Mouse (Mus musculus) cerebellum, adult 9-10 months (tissue): ENCODE measurements around the gene Inip.

Experiments used
- DNase-seq: peaks from one replicate; pipeline ENCODE4 v3.0.0; 2022

The Inip gene

DNA sequence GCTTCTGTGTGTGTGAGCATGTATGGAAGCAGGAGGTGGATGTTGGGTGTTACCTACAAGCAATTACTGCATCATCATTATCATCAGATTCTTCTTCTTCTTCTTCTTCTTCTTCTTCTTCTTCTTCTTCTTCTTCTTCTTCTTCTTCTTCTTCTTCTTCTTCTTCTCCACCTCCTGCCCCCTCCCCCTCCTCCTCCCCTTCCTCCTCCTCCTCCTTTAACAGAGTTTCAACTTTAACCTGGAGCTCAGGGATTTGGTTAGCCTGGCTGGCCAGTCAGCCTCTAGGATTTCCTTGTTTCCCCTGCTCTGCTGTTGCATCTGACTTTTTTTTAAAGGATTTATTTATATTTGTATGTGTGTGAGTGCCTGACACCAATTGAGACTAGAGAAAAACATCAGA lies at the start of gene Inip:
TSS of gene Inip (minus strand) at position 101 of the 400 bp plus-strand sequence.
- DNase-seq: no peak

DNA sequence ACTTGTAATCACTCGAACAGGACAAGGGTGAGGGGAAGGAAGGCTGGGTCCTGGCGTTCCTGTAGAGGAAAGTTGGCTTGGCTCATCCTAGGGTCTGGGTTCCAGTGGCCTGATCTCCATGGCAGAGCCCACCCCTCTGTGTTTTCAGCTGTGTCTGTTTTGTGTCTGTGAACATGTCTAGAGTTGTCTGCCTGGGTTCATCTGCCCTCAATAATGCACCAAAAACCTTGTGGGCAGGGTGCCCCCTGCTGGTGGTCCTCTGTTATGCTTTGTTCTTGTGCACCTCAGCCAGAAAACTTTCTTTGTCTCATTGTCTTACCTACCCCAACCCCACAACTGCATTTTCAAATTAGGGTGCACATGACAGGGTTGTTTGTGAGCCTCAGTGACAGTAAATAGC lies 48.8 kb upstream of the Inip start:
- DNase-seq: peak; percentile 87

DNA sequence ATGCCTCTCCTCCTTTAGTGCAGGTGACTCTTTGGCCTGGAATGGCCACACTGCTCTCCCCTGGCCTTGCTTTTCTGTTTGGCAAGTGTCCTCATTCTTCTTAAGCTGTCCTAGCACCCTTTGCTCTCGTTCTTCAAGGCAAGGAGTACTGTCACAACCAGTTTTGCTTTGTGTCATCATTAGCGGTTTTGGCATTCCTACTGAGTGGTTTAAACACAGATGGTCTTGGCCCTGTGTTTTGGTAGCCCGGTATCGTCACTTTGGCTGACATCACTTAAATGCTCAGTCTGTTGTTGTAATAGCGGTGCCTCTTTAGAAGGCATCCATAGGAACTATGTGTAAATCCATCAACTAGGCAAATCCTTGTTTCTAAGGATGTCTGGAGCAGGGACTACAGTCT lies 46.1 kb upstream of the Inip start:
- peak; percentile 85 for DNase-seq

DNA sequence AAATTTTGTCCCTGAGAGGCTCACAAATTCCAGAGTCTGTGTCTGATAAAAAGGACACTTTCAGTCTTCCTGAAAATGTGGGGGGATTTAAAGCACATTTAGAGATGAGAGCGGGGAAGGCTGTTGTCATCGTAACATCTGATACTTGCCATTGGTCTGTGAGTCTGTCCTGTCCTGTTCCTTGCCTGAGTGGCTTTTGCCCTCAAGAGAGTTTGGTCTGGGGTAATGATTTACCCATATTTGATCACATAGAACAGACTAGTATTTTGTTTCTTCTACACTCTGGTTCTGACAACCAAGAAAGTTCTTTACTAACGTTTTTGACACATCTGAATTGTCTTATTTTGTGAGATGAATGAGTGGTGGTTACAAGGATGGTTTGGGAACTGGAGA lies 43.9 kb upstream of the Inip start:
- DNase-seq: no peak

DNA sequence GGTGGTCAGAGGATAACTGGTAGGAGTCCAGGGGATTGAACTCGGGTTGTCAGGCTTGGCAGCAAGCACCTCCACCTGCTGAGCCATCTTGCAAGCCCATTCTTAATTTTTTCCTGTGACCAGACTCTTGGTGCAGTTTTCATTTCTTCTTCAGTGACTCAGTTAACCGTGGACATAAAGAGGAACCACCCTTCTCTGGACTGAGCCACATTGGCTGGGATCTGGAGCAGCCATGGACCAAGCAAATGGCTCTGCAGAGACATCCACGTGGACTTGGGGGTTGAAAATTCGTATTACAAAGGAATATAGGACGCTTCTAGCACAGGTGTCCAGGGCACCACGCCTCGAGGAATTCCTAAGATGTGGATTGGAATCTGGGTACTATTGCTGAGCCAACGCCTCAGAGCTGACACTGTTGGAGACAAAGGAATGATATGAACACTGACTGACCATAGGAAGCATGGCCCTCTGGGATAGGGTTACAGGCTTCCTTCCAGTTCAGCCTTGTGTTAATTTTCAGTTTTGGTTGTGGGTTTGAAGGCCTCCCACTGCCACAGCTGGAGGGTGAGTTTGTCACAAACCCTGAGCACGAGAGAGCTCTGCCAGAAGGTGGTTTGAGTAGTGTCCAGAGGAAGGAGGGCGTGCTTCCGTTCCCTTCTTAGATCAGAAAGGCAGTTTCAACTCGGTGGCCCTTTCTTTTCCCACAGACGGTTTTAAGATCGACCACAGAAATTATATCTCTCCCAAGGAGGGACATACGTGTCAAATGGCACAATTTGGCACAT lies 43.3 kb upstream of the Inip start:
- DNase-seq: no peak

DNA sequence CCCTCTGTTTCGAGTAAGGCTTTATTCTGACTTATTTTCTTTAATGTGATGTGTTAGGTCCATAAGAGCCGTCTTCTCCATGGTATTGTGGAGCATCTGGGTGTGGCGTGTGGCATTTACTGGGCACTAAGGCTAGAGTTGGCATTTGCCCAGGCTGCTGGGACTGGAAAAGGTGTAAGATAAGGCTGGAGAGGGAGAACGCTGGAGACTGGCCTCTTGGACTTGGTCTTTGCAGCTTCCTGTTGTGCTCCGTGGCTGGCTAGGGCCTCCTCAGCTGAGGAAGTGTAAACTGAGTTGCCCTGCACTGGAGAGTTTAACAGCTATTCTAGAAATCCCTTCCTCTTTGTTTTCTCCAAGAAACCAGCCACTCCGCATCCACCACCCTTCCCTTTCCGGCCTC lies 36.3 kb upstream of the Inip start:
- peak; percentile 67 for DNase-seq

DNA sequence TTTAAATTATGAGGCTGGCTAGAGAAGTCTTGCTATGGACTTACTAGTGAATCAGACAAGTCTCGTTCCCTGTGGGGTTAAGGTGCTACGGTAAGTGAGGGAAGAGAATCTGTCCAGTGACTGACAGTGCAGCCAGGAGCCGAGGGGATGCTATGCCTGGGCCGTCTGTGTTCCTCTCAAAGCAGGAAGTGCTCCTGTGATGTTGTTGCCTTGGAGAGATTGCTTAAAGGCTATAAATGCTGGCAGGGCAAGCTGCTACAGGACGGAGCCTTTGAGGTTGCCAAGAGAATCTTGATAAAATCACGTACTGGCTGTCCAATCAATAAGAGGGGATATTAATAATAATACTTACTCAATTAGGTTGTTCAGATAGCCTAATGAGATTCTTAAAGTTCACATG lies 31.4 kb upstream of the Inip start:
- DNase-seq: peak; percentile 57

DNA sequence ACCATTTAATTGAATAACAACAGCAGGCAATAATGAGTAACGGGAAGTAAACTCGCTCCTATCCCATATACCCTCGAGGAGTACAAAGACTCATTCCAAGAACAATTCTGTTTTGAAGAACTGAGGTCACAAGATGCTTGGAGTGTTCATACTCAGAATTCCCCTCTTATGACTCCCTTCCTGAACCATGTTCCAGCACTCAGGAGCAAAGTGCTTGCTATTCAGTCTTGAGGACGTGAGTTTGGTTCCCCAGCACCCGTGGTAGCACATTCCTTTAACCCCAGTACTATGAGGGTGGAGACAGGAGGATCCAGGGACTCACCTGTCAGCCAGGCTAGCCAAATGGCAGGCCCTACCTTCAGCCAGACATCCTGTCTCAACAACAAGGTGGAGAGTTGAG lies 29.6 kb upstream of the Inip start:
- DNase-seq: no peak

DNA sequence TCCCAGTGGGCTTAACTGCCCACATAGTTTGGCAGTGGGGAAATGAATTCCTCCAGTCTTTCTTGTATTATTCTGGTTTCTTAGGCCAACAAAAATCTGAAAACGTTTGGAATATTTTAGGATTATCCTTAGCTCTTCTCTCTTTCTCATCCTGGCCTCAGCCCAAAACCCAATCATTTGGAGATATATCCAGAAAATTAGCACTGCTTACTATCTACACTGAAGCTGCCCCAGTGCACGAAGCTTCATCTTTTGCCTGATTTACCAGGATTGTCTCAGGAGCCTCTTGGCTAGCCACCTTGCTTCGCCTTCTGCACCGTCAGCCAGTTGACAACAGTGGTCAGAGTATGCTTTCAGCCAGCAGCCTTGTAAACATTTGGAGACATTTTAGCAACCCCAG lies 27.7 kb upstream of the Inip start:
- DNase-seq: no peak

DNA sequence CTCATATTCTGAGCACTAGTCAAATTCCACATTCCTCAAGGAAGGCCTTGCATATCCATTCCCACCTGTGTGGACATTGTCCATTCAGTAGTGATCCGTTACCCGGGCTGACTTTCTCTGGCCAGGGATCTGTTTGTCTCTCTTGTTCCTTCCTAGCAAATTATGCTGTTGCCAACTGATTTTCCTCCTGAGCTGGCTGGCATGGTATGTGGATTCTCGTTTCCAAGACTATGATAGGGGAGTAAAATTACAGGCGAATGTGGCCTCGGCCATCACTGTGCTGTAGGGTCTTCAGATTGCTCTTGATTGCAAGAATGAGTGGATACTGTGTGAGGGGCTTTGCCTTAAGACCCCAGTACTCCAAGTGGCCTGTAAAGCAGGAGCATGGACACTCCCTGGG lies 25.0 kb upstream of the Inip start:
- DNase-seq: peak; percentile 96

DNA sequence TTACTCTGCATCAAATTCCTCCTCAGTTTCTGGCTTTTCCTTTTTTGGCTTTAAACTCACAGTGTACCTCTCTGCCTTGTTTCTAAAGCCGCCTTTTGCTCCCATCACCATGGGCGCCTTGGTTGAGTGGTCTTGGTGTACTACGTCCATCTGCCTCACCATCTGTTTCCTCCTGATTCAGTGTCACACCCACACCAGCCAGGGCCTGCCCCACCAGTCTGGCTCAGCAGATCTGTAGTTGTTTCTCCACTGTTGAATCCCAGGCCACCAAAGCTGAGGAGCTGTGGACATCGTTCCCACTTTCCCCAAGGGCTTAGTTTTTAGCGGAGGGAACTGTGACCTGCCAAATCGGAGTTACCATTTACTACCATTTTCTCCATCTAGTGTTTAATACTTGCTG lies 24.2 kb upstream of the Inip start:
- DNase-seq: peak; percentile 98

DNA sequence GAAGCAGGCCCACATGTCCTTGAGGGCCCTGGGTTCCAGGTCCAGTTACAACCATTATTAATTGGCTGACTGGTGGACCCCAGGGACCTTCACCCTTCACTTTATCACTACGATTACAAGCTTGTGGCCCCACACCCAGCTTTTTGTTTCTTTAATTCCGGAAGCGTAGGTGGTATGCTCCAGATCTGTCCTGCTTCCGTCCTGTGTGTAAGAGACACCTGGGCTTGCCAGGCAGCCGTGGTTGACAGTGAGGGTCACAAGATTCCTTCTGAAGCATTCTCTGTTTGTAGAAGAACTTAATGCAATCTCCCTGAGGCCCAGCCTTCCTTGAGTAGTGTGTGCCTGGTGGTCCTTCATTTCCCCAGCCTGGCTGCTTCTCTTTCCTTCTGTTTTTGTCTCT lies 23.5 kb upstream of the Inip start:
- DNase-seq: no peak

DNA sequence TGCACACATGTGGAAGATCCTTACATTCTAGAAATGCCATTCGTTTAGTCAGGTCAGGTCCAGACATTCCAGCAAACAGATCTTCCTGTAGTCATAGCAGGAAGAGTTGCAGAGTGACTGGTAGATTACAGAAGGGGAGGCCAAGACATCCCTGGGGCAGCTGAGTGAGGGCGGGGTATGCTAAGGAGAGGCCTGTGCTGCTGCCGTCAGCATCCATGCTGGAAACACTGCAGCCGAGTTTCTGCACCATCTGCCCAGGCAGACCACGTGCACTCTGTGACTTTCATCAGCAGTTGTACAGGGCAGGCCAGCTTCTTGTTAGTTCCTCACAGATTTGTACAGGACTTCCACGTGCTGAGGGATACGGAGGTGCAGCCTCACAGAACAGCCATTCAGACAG lies 22.1 kb upstream of the Inip start:
- DNase-seq: peak; percentile 87

DNA sequence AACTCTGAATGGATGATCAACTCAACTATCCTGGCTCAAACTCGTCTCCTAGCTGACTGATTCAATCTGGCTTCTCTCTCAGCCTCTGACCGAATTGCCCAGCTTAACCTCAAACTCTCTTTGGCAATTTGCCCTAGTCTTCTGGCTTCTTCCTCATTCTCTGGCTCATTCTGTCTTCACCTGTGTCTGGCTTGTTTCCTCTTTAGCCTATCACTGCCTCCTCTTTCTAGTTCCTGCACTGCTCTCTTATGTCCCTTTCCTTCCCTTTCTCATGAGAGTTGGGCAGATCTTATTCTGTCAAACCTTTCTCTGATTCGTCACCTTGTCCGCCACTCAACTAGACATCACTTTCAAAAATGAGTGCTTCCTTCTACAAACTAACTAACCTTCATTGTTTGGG lies 20.7 kb upstream of the Inip start:
- DNase-seq: no peak

DNA sequence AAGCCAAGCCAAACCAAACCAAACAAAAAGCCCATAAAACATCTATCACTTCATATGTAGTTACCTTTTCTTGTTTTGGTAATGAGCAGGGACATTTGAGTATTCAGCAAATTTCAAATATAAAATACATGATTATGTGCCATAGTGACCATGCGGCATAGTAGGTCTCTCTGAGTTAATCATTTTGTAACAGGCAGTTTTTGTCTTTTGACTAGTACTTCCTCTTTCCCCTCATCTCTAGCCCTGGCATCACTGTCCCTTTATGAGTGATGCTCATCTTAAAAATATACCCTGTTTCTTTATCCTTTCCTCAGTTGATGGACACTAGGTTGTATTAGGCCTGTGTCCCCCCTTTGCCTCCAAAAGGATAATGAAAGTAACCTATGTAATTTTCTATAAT lies 20.1 kb upstream of the Inip start:
- DNase-seq: no peak

DNA sequence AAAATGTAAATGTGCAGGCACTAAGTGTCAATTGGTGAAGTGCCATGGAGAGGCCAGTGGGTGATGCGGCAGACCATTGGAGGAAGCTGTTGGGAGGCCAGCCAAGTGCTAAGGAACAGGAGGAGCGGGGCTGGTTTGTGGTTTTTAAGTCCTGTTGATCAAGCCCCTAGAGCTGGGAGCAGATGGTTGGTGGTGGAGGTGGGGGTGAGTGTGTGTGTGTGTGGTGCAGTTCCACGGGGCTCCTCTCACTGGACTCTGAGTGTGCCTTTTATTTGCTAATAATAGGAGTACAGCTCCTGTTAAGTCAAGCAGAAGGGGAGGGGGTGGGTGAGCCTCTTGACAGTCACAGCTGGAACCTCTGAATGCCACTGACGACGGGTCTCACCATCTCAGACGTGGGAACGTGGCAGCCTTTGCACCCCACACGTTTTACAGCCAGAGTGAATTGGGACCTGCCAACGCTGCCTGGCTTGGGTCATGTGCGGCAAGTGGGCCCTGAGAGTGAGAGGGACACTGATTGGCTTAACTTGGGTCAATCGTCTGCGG lies 18.2 kb upstream of the Inip start:
- DNase-seq: peak; percentile 70

DNA sequence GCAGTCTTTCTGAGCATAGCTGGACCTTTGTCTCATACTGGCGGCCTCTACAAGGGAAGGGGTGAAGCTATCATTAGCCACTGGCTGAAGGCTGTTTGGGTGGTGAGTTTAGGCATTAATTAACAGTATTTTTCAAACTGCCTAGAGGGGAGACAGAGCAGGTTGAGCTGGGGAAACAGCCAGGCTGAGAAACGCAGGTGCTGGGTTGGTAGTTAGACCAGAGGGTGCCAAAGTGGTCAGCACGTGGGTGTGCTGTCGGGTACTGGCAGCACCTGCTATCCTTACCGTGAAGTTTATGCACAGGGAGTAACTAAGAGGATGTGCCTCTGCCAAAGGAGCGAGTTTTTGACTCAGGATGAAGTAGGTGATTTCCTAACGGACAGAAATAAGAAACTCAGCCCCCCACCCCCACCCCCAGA lies 17.7 kb upstream of the Inip start:
- DNase-seq: peak; percentile 72

DNA sequence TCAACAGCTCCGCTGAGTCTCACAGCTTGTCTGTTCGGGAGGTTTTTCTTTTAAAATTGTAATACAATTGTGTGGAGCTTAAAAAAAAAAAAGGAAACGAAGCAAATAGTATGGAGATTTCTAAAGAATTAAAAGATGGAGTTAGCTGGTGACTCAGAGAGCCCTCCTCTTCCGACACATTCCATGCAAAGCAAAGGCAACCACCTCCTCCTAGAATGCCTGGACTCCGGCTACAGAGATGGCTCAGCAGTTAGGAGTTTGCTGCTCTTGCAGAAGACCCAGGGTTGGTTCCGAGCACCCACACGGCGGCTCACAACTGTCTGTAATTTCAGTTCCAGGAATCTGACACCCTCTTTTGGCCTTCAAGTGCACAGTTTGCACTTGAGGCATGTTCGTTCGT lies 17.1 kb upstream of the Inip start:
- peak; percentile 45 for DNase-seq

DNA sequence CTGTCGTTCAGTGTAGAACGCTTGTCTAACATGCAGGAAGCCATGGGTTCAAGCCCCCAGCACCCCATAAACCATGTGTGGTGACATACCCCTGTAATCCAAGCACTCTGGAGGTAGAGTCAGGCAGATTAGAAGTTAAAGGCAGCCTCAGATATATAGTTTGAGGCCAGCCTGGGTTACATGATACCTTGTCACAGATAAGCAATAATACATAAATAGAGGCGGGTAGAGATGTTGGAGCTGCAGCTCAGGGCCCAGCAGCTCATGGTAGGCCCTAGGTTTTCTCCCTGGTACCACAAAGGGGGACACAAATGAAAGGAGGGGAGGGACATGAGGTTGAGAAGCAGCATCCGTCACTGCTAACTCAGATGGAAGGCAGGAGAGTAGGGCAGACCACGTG lies 16.4 kb upstream of the Inip start:
- no peak for DNase-seq

DNA sequence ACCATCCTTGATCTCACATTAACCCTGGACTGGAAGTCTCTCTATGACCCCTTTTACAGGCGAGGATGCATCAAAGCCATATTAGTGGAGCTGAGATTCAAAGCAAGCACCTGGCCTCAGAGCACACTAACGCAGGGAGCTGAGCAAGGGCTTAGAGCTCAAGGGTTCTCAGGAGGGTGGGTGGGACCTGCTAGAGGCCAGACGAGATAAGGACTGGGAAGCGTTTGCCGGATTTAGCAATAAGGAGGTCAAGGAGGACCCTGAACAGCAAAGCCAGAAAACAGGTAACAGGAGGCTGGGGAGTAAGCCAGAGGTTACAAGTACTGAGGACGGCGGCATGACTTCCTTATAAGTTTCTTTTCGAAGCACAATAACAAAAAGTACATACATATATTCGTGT lies 15.1 kb upstream of the Inip start:
- DNase-seq: peak; percentile 39

DNA sequence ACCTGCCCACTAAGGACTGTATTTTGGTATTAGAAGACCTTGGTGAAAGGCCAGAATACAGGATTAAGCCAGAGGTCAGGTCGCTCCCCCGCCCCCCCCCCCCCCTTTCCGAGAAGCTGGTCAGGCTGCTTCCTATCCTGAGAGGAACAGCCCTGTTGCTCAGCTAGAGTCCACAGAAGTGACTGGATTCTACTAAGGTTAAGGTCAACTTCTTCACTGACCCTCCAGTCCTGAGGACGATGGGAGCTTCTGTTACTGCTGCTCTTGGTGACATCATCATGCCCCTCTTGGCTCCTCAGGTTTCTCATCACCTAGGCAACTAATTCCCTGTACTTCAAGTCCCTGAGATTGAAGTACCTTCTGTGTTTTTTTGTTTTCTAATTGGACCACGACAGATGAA lies 14.6 kb upstream of the Inip start:
- peak; percentile 43 for DNase-seq

DNA sequence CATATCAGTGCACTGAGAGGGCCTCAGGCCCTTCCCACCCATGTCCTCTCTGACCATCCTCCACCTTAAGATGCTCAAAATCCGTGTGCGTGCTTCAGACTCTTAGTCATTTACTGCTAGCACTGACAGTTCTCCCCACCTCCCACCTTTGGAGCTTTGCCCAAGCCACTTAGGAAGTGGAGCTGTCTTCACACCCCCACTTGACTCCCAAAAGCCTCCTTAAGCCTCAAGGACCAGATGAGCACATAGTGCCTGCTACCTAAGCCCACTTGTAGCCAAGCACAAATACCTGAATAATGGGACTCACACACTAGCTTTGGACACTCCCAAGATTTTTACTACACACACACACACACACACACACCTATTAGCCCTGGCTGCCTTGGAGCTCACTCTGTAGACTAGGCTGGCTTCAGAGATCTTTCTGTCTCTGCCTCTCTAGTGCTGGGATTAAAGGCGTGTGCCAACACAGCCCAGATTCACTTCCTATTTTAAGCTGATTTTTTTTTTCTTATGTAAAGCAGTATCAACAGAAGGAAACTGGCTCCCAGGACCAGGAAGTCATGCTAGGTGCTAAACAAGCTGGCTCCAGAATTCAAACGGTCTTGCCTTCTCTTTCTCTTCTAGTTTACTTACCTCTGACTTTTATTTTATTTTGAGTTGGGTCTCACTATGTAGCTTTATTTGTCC lies 13.9 kb upstream of the Inip start:
- DNase-seq: peak; percentile 51

DNA sequence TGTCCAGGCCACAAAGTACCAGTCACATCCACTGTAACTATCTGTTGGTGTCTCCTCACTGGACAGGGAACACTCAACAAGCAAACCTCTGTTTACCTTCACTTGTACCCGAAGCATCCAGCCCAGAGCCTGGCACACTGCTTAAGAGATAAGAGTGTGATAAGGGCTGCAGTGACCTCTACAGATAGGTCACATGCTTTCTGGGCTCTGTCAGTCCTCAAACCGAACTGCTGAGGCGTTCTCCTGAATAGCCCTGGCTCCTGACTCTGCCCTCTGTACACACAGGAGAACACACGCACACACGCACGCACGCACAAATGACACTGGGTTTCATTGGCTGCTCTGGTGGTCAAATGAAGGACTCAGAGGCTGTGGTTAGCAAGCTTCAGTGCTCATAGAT lies 12.7 kb upstream of the Inip start:
- peak; percentile 24 for DNase-seq

DNA sequence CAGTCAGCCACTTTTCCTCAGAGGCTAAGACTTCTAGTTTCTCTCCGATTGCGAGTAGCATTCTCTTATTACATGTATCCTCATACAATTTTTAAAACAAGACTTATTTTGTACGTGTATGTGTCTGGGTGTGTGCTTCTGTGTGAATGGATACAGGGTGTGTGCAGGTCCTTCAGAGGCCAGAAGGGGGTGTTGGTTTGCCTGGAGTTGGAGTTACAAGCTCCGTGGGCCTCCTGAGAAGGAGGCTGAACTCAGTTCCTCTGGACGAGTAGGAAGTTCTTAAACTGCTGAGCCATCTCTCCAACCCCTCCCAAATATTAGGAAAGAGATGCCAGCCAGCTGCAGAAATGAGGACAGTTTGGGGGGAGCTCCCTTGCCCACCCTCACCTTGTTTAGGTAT lies 7.0 kb upstream of the Inip start:
- DNase-seq: peak; percentile 66

DNA sequence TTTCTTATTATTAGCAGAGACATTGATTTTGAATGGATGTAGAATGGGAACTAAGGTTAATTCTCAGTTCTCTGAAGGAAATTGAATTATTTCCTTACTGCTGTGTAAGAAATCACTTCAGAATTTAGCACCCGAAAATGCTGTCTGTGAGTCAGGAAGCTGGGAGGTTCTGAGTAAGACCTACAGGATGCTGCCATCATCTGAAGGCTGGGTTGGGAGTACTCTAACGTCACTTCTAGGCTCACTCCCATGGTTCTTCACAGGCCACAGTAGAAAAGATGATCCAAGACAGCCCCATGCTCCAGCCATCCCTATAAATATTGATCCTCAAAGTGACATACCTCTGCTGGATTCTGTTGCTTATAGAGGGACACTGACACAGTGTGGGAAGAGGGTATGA lies 6.1 kb upstream of the Inip start:
- DNase-seq: no peak
